Mouse (Mus musculus) CH12.LX (cell line): ENCODE measurements around the gene Gm20219.

Source experiments
- CHD2 ChIP-seq: IDR thresholded peaks from 2 replicates; pipeline ENCODE4 v1.6.1; 2011; ENCODE audit warnings: low read length, improper control_type of control experiment
- CTCF ChIP-seq, 2 experiments: IDR thresholded peaks in 1 of 2; conservative IDR thresholded peaks in 1 of 2; 2 replicates each; pipeline ENCODE4 v1.5.1; 2011 to 2012; ENCODE audit warnings: low read depth in 2 of 2, low read length in 2 of 2, improper control_type of control experiment in 1 of 2, inconsistent platforms in 1 of 2, mild to moderate bottlenecking in 1 of 2, moderate library complexity in 1 of 2
- GABPA ChIP-seq: IDR thresholded peaks from 2 replicates; pipeline ENCODE4 v1.6.1; 2012; ENCODE audit warnings: low read depth, low read length, improper control_type of control experiment, inconsistent platforms; ENCODE audit not compliant: insufficient replicate concordance
- MAZ ChIP-seq: IDR thresholded peaks from 2 replicates; pipeline ENCODE4 v1.6.1; 2012; ENCODE audit warnings: low read depth, mild to moderate bottlenecking, inconsistent platforms, low read length, improper control_type of control experiment, moderate library complexity
- MYC ChIP-seq: IDR thresholded peaks from 2 replicates; pipeline ENCODE4 v1.6.1; 2011; ENCODE audit warnings: low read depth, mild to moderate bottlenecking, improper control_type of control experiment, low read length
- POLR2A ChIP-seq: IDR thresholded peaks from 2 replicates; pipeline ENCODE4 v1.6.1; 2011; ENCODE audit warnings: low read depth, mild to moderate bottlenecking, improper control_type of control experiment, low read length
- SIN3A ChIP-seq: IDR thresholded peaks from 2 replicates; pipeline ENCODE4 v1.6.1; 2012; ENCODE audit warnings: low read length, improper control_type of control experiment, inconsistent platforms

DNA sequence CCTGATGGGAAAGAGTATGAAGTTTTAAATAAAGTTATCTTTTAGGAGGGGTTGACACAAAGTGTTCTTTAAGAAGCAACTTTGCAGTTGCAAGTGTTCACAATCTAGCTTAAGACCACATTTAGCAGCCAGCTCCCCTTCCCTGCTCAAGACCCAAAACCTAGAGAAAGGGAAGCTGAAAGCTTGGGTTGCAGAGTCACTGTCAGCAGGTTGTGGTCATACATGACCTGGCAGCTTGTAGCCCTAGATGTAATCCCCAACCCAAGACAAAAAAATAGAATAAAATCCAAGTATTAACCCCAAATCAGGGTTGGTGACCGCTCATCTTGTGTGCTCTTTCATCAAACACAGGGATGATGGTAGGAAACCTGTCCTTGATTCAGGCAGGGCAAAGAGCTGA lies 28.9 kb upstream of the Gm20219 start:
- no peak for TF ChIP-seq CTCF (conservative IDR thresholded peaks at IDR 0.05 in 1 of 2, IDR thresholded peaks at IDR 0.05 in 1 of 2; ENCODE audit: low read depth in 2 of 2, low read length in 2 of 2)
- TF ChIP-seq POLR2A = no peak
- TF ChIP-seq SIN3A = no peak; the same call in 1 of the 2 replicates
- no peak for TF ChIP-seq GABPA
- no peak for TF ChIP-seq CHD2
- TF ChIP-seq MAZ = no peak
- TF ChIP-seq MYC = no peak
